Mouse (Mus musculus) brain, embryonic 14.5 days (tissue): Measurements from ENCODE around the gene Fut8.

ENCODE experiments used
- CTCF ChIP-seq: fragments of 200-500 bp; IDR thresholded peaks from 2 replicates; pipeline ENCODE4 v1.5.1; 2012; ENCODE audit warnings: inconsistent platforms, mild to moderate bottlenecking, moderate library complexity, borderline replicate concordance; ENCODE audit not compliant: insufficient read depth, insufficient read length; ENCODE audit errors: extremely low read depth
- POLR2A ChIP-seq: fragments of 200-500 bp; IDR thresholded peaks from 2 replicates; pipeline ENCODE4 v1.6.1; 2012; ENCODE audit warnings: mild to moderate bottlenecking, inconsistent platforms, borderline replicate concordance; ENCODE audit not compliant: poor library complexity, insufficient read depth, insufficient read length, severe bottlenecking; ENCODE audit errors: extremely low read depth

DNA sequence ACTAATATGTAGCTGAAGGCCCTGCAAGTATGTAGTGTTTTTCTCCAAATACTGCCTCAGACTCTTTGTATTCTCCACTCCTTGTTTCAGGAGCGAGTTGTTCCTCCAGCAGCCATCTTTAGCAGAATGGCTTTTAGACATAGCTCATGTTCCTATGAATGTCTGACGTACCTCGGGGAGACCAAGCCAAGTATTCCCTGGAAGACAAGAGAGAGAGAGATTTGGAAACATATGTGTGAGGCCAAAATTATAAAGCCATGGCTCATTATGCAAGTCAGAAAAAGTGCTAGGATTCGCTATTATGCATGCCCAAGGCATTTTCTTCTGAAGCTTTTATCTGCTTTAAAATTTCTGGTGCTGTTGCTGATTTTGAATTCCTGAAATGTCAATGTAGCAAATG is 13.8 kb upstream of the Fut8 start:
- TF ChIP-seq CTCF (no peak), POLR2A (no peak)
